Mouse (Mus musculus): ENCODE data around the gene Ncl.

- TF ChIP-seq GATA1 (IDR thresholded peaks at IDR 0.05; ENCODE audit: borderline replicate concordance, low read length) (no peak), POLR2AphosphoS5 (IDR thresholded peaks at IDR 0.05; ENCODE audit: insufficient replicate concordance, low read depth, low read length) (no peak)
These were observed 589 bp upstream of the Ncl start for GRCm38 (mm10) chr1:86359798-86360179.

All from G1E (cell line).